Mouse (Mus musculus): ENCODE results near the gene Arl4a.

The Arl4a gene

GRCm38 (mm10) chr12:40037876-40038463 lies at the start of gene Arl4a:
Gene Arl4a (minus strand): TSS chr12:40038025.
- peak; percentile 92 to 95 for DNase-seq

GRCm38 (mm10) chr12:40085731-40086322 lies 48.0 kb upstream of the Arl4a start:
- DNase-seq: no peak

- DNase-seq: no peak
Observed at GRCm38 (mm10) chr12:40082453-40083238, 44.8 kb upstream of the Arl4a start.

- no peak for DNase-seq
Observed at GRCm38 (mm10) chr12:40082048-40082447, 44.2 kb upstream of the Arl4a start.

- DNase-seq: no peak
Observed at GRCm38 (mm10) chr12:40073660-40074059, 35.8 kb upstream of the Arl4a start.

- DNase-seq: no peak
Observed at GRCm38 (mm10) chr12:40047024-40047423, 9.2 kb upstream of the Arl4a start.

- DNase-seq: no peak
Observed at GRCm38 (mm10) chr12:40043816-40044585, 6.2 kb upstream of the Arl4a start.

- peak; percentile 13 to 19 for DNase-seq
Observed at GRCm38 (mm10) chr12:40040067-40040466, 2.2 kb upstream of the Arl4a start.

GRCm38 (mm10) chr12:40037226-40037813 lies 505 bp downstream of the Arl4a start:
- DNase-seq: peak; percentile 99 to 100

- peak; percentile 15 to 17 for DNase-seq
Observed at GRCm38 (mm10) chr12:40036666-40037065, 1.2 kb downstream of the Arl4a start.

- DNase-seq: no peak
Observed at GRCm38 (mm10) chr12:40035506-40035905, 2.3 kb downstream of the Arl4a start.

- DNase-seq: no peak
Observed at GRCm38 (mm10) chr12:40029201-40029600, 8.6 kb downstream of the Arl4a start.

GRCm38 (mm10) chr12:40027846-40028245 lies 10.0 kb downstream of the Arl4a start:
- no peak for DNase-seq

GRCm38 (mm10) chr12:40027444-40027843 lies 10.4 kb downstream of the Arl4a start:
- no peak for DNase-seq

GRCm38 (mm10) chr12:40023918-40024317 lies 13.9 kb downstream of the Arl4a start:
- DNase-seq: no peak

- DNase-seq: no peak
Observed at GRCm38 (mm10) chr12:40023014-40023642, 14.7 kb downstream of the Arl4a start.

- no peak for DNase-seq
Observed at GRCm38 (mm10) chr12:40022344-40022743, 15.5 kb downstream of the Arl4a start.

- no peak for DNase-seq
Observed at GRCm38 (mm10) chr12:40017955-40018505, 19.8 kb downstream of the Arl4a start.

GRCm38 (mm10) chr12:40016648-40017460 lies 21.0 kb downstream of the Arl4a start:
- DNase-seq: peak; percentile 44 to 48

GRCm38 (mm10) chr12:40016068-40016467 lies 21.8 kb downstream of the Arl4a start:
- no peak for DNase-seq

GRCm38 (mm10) chr12:40009866-40010265 lies 28.0 kb downstream of the Arl4a start:
- DNase-seq: no peak
